Mouse (Mus musculus) CH12.LX (cell line): Measurements from ENCODE around the gene Nkrf. TPM values are rescaled to one million over a fixed set of nuclear protein-coding genes. Genes with fewer than 3 reads are reported as not detected.

Experiments used
- DNase-seq: peaks from one replicate; pipeline ENCODE4 v3.0.0-alpha.2; 2013; ENCODE audit errors: extremely low read depth
- H3K27ac ChIP-seq: 2 replicates; pipeline ENCODE4 v1.5.1; 2012; ENCODE audit warnings: low read depth, mild to moderate bottlenecking, control low read depth, moderate library complexity; ENCODE audit not compliant: insufficient read depth
- H3K27me3 ChIP-seq: replicated peaks from 2 replicates; pipeline ENCODE3; 2012; ENCODE audit warnings: inconsistent platforms
- H3K36me3 ChIP-seq, 2 experiments: replicated peaks in 1 of 2; 2 replicates each; pipeline versions ENCODE3 to v1.6.1; 2012; ENCODE audit warnings: inconsistent platforms in 1 of 2, low read length in 1 of 2, mild to moderate bottlenecking in 1 of 2, mixed read lengths in 1 of 2, moderate library complexity in 1 of 2; ENCODE audit not compliant: control insufficient read depth in 1 of 2, insufficient read depth in 1 of 2
- H3K4me1 ChIP-seq, 2 experiments: 2 replicates each; pipeline ENCODE4 v1.6.1; 2012; ENCODE audit warnings: inconsistent platforms in 1 of 2, moderate library complexity in 1 of 2; ENCODE audit not compliant: insufficient read depth in 2 of 2, control insufficient read depth in 1 of 2
- H3K4me2 ChIP-seq: 2 replicates; pipeline ENCODE4 v1.6.1; 2012; ENCODE audit warnings: low read depth, mild to moderate bottlenecking, control low read depth; ENCODE audit not compliant: poor library complexity, insufficient read depth, severe bottlenecking
- H3K4me3 ChIP-seq, 3 experiments: fragments of 150-350 bp in 1 of 3; sonication (generic) in 1 of 3; replicated peaks in 1 of 3; 2 replicates each; pipeline versions ENCODE3 to v1.5.1; 2011 to 2012; ENCODE audit warnings: low read depth in 2 of 3, low read length in 2 of 3, mild to moderate bottlenecking in 2 of 3, moderate library complexity in 2 of 3, control low read depth in 1 of 3, improper control_type of control experiment in 1 of 3, inconsistent platforms in 1 of 3, mixed read lengths in 1 of 3; ENCODE audit not compliant: poor library complexity in 1 of 3
- H3K79me2 ChIP-seq: replicated peaks from 2 replicates; pipeline ENCODE4 v1.6.1; 2012; ENCODE audit warnings: mild to moderate bottlenecking, moderate library complexity; ENCODE audit not compliant: control insufficient read depth, poor library complexity, insufficient read depth, severe bottlenecking; ENCODE audit errors: extremely low read depth
- H3K9ac ChIP-seq: 2 replicates; pipeline ENCODE4 v1.6.1; 2012; ENCODE audit warnings: low read depth, mild to moderate bottlenecking, control low read depth, moderate library complexity; ENCODE audit not compliant: insufficient read depth
- H3K9me3 ChIP-seq: replicated peaks from 2 replicates; pipeline ENCODE3; 2012; ENCODE audit warnings: low read length, inconsistent platforms, mixed read lengths
- CHD1 ChIP-seq: IDR thresholded peaks from 2 replicates; pipeline ENCODE4 v1.6.1; 2012; ENCODE audit warnings: low read depth, low read length, improper control_type of control experiment, inconsistent platforms
- CHD2 ChIP-seq: IDR thresholded peaks from 2 replicates; pipeline ENCODE4 v1.6.1; 2011; ENCODE audit warnings: low read length, improper control_type of control experiment
- CTCF ChIP-seq, 2 experiments: IDR thresholded peaks in 1 of 2; conservative IDR thresholded peaks in 1 of 2; 2 replicates each; pipeline ENCODE4 v1.5.1; 2011 to 2012; ENCODE audit warnings: low read depth in 2 of 2, low read length in 2 of 2, improper control_type of control experiment in 1 of 2, inconsistent platforms in 1 of 2, mild to moderate bottlenecking in 1 of 2, moderate library complexity in 1 of 2
- EP300 ChIP-seq: IDR thresholded peaks from 2 replicates; pipeline ENCODE4 v1.6.1; 2011; ENCODE audit warnings: low read length, improper control_type of control experiment
- JUN ChIP-seq: IDR thresholded peaks from 2 replicates; pipeline ENCODE4 v1.6.1; 2011; ENCODE audit warnings: low read depth, mild to moderate bottlenecking, low read length, improper control_type of control experiment, moderate library complexity; ENCODE audit not compliant: insufficient read depth
- JUND ChIP-seq: conservative IDR thresholded peaks from 2 replicates; pipeline ENCODE4 v1.6.1; 2011; ENCODE audit warnings: low read depth, low read length, improper control_type of control experiment
- KAT2A ChIP-seq: IDR thresholded peaks from 2 replicates; pipeline ENCODE4 v1.6.1; 2012; ENCODE audit warnings: low read length, improper control_type of control experiment, inconsistent platforms; ENCODE audit not compliant: insufficient replicate concordance
- MAX ChIP-seq: IDR thresholded peaks from 2 replicates; pipeline ENCODE4 v1.6.1; 2011; ENCODE audit warnings: low read length, improper control_type of control experiment
- NELFE ChIP-seq: IDR thresholded peaks from 2 replicates; pipeline ENCODE4 v1.6.1; 2011; ENCODE audit warnings: low read depth, low read length, improper control_type of control experiment
- NRF1 ChIP-seq: IDR thresholded peaks from 2 replicates; pipeline ENCODE4 v1.6.1; 2014; ENCODE audit warnings: low read depth, mild to moderate bottlenecking, inconsistent platforms, low read length, improper control_type of control experiment, moderate library complexity
- POLR2A ChIP-seq: IDR thresholded peaks from 2 replicates; pipeline ENCODE4 v1.6.1; 2011; ENCODE audit warnings: low read depth, mild to moderate bottlenecking, improper control_type of control experiment, low read length
- POLR2AphosphoS2 ChIP-seq: IDR thresholded peaks from 2 replicates; pipeline ENCODE4 v1.6.1; 2011; ENCODE audit warnings: low read depth, low read length, improper control_type of control experiment
- RCOR1 ChIP-seq: conservative IDR thresholded peaks from 2 replicates; pipeline ENCODE4 v1.6.1; 2012; ENCODE audit warnings: low read depth, mild to moderate bottlenecking, inconsistent platforms, low read length, improper control_type of control experiment
- SIN3A ChIP-seq: IDR thresholded peaks from 2 replicates; pipeline ENCODE4 v1.6.1; 2012; ENCODE audit warnings: low read length, improper control_type of control experiment, inconsistent platforms
- SMC3 ChIP-seq: IDR thresholded peaks from 2 replicates; pipeline ENCODE4 v1.6.1; 2011; ENCODE audit warnings: low read depth, low read length, improper control_type of control experiment
- TBP ChIP-seq: conservative IDR thresholded peaks from 2 replicates; pipeline ENCODE4 v1.6.1; 2011; ENCODE audit warnings: low read depth, low read length, improper control_type of control experiment
- TCF12 ChIP-seq: IDR thresholded peaks from 2 replicates; pipeline ENCODE4 v1.6.1; 2014; ENCODE audit warnings: low read depth, mild to moderate bottlenecking, inconsistent platforms, low read length, improper control_type of control experiment
- USF2 ChIP-seq: conservative IDR thresholded peaks from 2 replicates; pipeline ENCODE4 v1.6.1; 2011; ENCODE audit warnings: low read depth, low read length, improper control_type of control experiment
- ZKSCAN1 ChIP-seq: IDR thresholded peaks from 2 replicates; pipeline ENCODE4 v1.6.1; 2012; ENCODE audit warnings: low read depth, inconsistent platforms, low read length, improper control_type of control experiment, borderline replicate concordance
- dilution Hi-C: fragments of 300-500 bp; cut with MboI; formaldehyde crosslinking; loops from 2 replicates; pipeline ENCODE4 v1.14.3; 2020; ENCODE audit warnings: low sequenced_read_pairs; ENCODE audit not compliant: extremely low pct_unique_long_range_greater_than_20kb, extremely low pct_ligation_motif_present
- in situ Hi-C: fragments of 300-500 bp; cut with MboI; formaldehyde crosslinking; loops from 3 replicates; pipeline ENCODE4 v1.14.3; 2019; ENCODE audit warnings: low sequenced_read_pairs, low pct_ligation_motif_present, low pct_unique_long_range_greater_than_20kb, mixed read lengths
- polyA plus RNA-seq: library from polyadenylated mRNA; unstranded; fragments of >175 nt; gene quantifications from 2 replicates; pipeline ENCODE4 v1.2.1, GENCODE M21; 2012; ENCODE audit warnings: low read depth; ENCODE audit not compliant: insufficient read length
- total RNA-seq, 2 experiments: library from RNA; depleted of rRNA; stranded (reverse); fragments of 300-350 nt in 1 of 2; fragments of >200 nt in 1 of 2; gene quantifications; 2 replicates each; pipeline ENCODE4 v1.2.3; 2012 to 2014

Gene Nkrf
- total RNA-seq (2012; rRNA removed) = 7.0 and 10.1 TPM in 2 replicates
- 19.5 and 22.5 TPM in 2 replicates for total RNA-seq (2014; rRNA removed)
- 18.8 and 19.7 TPM in 2 replicates for polyA plus RNA-seq

GRCm38 (mm10) chrX:36902321-36903114, at the start of gene Nkrf:
TSS of gene Nkrf (minus strand) at chrX:36902899.
- Histone ChIP-seq H3K79me2 (peaks cover 30% of the 10 kb centered on the region), H3K36me3 (no peaks in the 10 kb centered on the region), H3K9me3 (no peaks in the 10 kb centered on the region)
- TF ChIP-seq SMC3 (no peak), SIN3A (peak; percentile 27; the same call in 1 of the 2 replicates)
- TF ChIP-seq, all 38 proteins: peak for 1
- Histone ChIP-seq H3K4me1 (no peaks in the 10 kb centered on the region), H3K9ac (peak within 1 kb of the TSS; percentile 88), H3K27ac (peak within 1 kb of the TSS; percentile 55; the same call in 1 of the 2 replicates), H3K27me3 (no peaks in the 10 kb centered on the region), H3K4me3 (peak within 1 kb of the TSS; percentile 64 to 98 (median 70)), H3K4me2 (peak within 1 kb of the TSS; percentile 78)
- peak; percentile 34 for DNase-seq
- dilution Hi-C loops (no loop called here), in situ Hi-C loops (loop anchor here (10.0 to 25.0 kb wide), 2 partner anchors 78 to 140 kb away; no protein-coding TSS in a partner anchor)

- TF ChIP-seq SMC3 (no peak), JUN (no peak), CHD1 (no peak), JUND (no peak), NELFE (no peak), CTCF (conservative IDR thresholded peaks at IDR 0.05 in 1 of 2, IDR thresholded peaks at IDR 0.05 in 1 of 2; ENCODE audit: low read depth in 2 of 2, low read length in 2 of 2) (no peak), NRF1 (no peak), EP300 (no peak), ZKSCAN1 (no peak), POLR2AphosphoS2 (no peak), CHD2 (no peak), TCF12 (no peak), KAT2A (no peak), POLR2A (no peak), RCOR1 (no peak), USF2 (no peak), TBP (no peak), MAX (no peak)
- dilution Hi-C loops = no loop called here
- no peaks in the 10 kb centered on the region for H3K79me2 ChIP-seq
Observed at GRCm38 (mm10) chrX:36941106-36941505, 38.4 kb upstream of the Nkrf start.

More at GRCm38 (mm10) chrX:36941106-36941505, 38.4 kb upstream of the Nkrf start:
- peaks cover 39 to 82% of the 10 kb centered on the region in 2 experiments for H3K36me3 ChIP-seq
- no peak overlapping the region for H3K9ac ChIP-seq
- no peak for DNase-seq
- peaks cover 0 to 10% of the 10 kb centered on the region in 2 experiments; a peak in 1 of 4 replicates for H3K4me1 ChIP-seq
- in situ Hi-C loops = no loop called here
- H3K4me2 ChIP-seq = no peak overlapping the region
- no peak overlapping the region for H3K4me3 ChIP-seq
- no peaks in the 10 kb centered on the region for H3K27me3 ChIP-seq
- no peak overlapping the region for H3K27ac ChIP-seq
- H3K9me3 ChIP-seq = no peaks in the 10 kb centered on the region
